Mouse (Mus musculus) T-helper 2 cell (primary cell): ENCODE measurements around the gene Gm20388.

Experiments
- in situ Hi-C: fragments of 300-600 bp; cut with MboI, MseI; formaldehyde crosslinking; loops from one replicate; pipeline ENCODE4 v1.15.1; 2025; ENCODE audit warnings: high pct_unique_total_duplicates

The Gm20388 gene

DNA sequence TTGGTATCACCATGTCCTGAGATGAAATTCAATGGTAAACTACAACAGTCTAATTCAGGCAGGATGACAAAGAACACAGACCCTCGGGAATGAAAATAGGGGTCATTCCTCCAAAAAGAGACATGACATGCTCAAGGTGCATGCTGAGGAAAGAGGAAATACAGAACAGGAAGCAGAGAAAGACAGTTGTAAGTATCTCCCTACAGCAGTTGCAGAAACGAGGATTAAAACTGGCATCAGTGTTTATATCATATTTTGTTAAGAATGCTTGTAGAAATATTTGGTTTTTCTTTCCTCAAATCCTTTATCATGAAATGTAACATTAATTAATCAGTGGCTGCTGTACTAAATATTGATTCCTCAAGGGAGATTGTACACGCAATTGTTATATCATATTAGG, 3056.0 kb downstream of the Gm20388 start:
- in situ Hi-C loops: no loop called here

DNA sequence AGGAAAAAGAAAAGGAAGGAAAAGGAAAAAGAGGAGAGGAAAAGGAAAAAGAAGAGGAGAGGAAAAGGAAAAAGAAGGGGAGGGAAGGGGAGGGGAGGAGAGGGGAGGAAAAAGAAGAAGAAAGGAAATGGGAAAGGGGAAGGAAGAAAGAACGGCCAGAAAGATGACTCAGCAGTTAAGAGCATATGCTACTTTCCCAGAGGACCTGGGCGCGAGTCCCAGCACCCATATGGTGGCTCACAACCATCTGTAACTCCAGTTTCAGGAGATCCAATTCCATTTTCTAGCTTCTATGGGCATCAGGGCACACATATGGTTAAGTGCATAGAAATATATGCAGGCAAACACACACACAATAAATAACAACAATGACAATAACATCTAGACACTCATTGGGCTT, 3057.5 kb downstream of the Gm20388 start:
- in situ Hi-C loops: no loop called here

DNA sequence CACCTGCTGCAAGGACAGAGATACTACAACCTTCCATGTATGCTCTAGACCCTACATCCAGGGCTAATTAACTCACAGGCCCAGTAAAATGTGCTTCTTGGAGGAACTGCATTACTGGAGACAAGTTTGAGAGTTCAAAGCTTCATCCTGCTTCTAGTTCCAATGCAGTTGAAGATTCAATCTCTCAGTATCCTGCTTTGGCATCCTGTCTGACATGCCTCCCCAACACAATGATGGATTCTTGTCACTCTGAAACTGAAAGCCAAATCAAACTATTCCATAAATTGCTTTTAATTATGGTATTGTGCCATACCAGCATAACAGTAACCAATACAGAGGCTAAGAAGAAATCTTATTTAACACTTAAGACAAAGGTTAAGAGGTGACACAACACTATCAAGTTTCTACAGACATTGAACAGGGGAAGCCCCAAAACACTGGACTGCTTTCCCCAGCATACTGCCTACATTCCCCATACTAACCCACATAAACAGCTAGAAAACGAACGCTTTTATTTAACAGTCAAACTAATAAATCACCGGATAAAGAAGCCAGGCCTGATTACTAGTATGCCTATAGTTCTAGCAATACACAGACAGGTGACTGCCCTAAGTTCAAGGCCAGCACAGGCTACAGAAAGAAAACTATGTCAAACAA, 3059.5 kb downstream of the Gm20388 start:
- in situ Hi-C loops: no loop called here

DNA sequence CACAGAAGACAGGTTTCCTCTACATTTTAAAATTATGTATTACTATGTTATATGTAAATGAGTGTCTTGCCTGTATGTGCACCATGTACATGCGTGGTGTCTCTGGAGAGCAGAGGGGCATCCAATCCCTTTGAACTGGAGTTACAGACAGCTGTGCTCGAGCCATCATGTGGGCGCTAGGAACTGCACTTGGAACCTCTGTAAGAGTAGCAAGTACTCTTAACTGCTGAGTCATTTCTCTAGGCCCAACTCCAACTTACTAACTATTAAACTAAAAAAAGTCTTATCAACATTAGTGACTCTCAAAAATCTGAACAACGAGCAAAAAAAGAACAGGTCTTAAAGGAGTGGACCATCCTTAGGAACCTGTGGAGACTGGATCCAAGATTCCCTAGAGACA, 3065.4 kb downstream of the Gm20388 start:
- in situ Hi-C loops: no loop called here

DNA sequence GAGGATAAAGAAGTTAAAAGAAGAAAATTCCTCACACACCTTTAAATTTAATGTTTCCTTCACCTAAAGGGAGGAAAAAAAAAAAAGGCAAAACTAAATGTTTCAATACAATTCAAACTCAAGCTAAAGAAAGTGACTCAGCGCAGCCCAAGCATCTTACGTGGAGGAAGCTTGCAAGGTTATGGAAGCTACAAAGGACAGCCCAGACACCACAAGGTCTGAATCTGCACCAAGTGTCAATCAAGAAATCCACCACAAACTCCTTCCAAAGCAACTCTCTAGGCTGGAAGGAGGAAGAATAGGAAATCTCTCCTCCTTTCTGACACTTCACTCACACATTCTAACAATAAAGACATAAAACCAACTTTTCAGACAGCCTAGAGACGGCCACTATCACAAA, 3068.8 kb downstream of the Gm20388 start:
- in situ Hi-C loops: no loop called here

DNA sequence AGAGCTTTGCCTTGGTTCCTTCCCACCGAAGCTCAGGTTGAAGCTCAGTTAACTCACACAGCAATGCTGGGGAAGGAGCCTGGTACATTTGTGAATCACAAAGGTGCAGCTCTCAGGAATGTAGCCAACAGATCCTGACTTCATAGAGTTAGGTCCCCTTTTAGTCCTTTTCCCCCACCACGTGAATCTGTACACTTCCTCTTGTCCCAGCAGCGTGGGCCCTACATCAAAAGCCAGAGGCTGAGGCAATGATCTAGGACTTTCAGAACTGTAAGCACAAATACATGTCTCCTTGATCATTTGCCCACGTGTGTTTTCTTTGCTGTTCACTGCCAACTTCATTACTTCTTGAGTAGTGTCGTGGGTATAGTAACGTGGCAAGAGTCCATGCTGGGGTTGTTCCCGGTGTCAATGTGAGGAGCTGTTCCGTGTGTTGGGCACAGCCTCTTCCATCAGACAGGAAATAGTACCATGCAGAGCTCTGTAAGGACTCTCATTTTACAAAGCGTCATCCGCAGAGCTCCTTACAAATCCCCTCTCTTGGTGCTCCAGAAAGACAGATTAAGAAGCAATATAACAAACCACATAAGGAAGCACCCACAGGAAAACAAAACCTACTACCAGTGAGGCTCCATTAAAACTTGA, 3069.3 kb downstream of the Gm20388 start:
- in situ Hi-C loops: no loop called here

DNA sequence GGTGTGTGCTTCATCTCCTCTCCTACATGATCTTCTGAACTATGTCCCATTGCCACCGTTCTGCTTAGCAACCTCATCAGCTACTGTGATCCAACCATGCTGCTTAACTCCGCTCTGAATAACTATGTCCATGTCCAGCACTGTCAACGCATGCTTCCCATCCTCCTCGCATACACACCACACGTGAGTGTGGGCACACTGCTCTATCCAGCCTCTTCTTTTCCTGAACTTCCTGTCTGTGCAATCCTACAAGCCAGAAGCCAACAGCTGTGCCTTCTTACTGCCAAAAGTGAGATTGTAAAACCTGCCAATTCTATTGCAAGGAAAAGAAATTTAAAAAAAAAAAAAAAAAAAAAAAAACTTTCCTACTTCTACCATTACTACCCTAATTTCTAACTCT, 3071.0 kb downstream of the Gm20388 start:
- in situ Hi-C loops: no loop called here

DNA sequence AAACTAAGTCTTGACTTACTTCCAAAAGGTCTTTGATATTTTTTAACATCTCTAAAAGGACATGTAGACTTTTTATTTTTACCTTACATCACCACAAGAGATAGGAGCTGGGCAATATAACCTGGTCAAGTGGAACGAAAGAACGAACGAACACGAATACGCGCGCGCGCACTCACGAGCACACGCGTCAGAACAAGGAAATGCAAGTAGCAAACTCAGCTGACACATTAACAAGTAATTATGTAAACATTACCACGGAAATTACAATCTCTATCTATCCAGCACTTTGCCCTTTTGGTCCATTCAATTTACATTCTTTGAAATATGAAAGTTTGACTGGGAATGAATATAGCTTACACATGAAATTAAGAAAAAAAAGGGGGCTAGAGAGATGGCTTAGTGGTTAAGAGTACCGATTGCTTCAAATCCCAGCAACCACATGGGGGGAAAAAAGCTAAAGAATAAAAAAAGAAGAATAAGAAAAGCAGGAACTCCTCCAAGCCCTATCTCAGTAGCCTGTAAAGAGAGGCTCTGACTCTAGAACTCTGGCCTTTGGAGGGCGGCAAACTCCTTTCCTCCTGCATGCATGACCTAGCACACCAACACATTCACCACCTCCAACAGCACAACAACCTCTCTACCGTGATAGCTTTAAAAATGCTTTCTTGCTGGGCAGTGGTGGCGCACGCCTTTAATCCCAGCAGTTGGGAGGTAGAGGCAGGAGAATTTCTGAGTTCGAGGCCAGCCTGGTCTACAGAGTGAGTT, 3072.7 kb downstream of the Gm20388 start:
- in situ Hi-C loops: no loop called here

DNA sequence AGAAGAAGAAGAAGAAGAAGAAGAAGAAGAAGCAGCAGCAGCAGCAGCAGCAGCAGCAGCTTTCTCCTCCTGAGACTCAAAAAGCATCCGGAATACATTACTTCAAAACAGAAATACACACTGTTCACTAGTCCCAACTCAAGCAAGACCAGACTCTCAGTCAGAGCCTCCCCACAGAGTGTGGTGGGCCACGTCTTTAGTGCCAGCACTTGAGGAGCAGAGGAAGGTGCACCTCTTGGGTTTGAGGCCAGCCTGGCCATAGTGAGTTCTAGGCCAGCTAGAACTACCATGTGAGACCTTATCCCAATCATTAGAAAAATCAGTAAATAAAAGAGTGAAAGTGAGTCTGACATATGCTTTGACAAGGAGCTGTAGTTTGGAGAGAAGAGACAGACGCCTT, 3073.5 kb downstream of the Gm20388 start:
- in situ Hi-C loops: no loop called here

DNA sequence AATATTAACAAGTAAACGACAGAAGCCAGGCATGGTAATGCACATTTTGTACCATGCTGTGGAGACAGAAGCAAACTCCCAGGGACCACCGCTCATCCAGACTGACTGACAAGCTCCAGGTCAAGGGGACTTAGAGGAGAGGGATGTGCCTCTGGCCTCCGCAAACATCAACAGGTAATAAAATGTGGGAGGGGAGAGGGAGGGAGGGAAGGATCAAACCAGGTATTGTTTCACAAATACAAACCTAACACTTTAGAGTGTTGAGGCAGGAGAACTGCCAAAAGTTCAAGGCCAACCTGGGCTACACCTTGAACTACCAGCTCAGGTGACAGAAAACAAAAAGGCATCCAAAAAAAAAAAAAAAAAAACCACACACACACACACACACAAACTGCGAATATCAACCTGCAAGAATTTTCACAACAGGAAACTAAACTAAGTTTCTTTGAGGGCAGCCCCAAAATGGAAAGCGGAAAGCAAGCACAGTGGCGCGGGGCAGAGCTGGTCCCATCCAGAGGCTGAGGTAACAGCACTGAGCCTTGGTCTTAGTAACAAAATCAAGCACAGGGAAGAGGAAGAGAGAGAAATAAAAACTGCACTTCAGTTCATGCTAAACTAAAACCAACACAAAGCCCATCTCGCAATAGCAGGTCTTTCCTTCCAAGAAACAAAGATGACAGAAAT, 3076.0 kb downstream of the Gm20388 start:
- in situ Hi-C loops: no loop called here

DNA sequence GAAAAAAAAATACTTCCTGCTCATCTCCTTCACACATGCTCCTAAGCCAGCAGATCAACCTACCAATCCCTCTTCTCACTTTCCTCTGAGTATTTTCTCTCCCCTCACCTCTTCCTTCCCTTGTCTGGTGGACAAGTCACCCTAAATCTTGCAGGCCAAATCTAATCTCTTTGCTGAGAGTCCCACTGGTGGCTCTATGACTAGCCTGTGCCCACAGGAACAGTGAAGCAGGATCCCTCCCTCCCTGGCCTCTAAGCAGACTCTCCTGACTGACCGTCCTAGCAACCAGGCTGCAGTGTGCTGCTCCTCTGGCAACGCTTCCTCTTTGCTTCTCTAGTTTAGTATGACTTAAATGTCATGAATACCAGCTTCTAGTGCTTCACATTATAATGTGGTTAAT, 3076.6 kb downstream of the Gm20388 start:
- in situ Hi-C loops: no loop called here

DNA sequence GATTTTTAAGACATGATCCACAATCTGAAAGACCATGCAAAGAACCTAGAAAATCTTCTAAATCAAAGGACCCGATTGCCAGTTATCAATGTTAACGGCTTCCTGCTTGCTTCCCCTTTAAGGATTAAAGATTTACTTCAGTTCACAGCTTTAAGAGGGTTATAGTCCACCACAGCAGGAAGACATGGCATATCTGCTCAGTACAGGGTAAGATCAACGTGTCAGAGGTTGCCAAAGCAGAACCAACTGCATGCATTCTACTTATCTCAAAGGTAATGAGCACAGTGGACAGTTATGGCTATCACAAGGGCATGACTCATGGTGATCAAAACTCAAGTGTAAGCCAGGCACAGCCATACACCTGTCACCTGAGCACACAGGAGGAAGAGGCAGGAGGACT, 3078.3 kb downstream of the Gm20388 start:
- in situ Hi-C loops: no loop called here

DNA sequence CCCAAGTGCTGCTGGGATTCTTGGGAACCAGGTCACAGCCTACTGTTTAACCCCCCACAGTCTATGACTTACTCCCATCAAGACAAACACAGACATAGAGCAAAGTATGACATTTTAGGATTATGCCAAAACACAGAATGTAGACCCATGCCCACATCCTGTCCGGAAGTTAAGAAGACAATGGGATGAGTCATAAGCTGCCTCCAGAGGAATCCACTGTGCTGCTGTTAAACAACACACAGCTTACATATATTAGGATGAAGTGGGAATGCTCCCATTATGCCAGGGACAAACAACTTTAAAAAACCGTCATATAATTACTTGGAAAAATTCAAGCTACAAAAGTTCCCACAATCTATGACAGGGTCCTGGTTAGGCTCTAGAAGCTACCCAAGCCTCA, 3079.3 kb downstream of the Gm20388 start:
- in situ Hi-C loops: no loop called here

DNA sequence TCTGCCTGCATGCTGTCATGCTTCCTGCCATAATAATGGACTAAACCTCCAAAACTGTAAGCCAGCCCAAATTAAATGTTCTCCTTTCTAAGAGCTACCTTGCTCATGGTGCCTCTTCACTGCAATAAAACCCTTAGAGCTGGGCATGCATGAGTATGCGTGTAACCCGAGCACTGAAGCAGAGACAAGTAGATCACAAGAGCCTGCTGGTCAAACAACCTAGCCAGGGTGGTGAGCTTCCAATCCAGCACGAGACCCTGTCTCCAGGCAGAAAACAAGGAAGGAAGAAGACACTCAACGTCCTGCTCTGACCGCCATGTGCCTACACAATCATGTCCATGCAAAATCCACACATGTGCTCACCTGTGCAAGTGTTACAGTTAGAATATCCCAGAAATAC, 3080.7 kb downstream of the Gm20388 start:
- in situ Hi-C loops: no loop called here

DNA sequence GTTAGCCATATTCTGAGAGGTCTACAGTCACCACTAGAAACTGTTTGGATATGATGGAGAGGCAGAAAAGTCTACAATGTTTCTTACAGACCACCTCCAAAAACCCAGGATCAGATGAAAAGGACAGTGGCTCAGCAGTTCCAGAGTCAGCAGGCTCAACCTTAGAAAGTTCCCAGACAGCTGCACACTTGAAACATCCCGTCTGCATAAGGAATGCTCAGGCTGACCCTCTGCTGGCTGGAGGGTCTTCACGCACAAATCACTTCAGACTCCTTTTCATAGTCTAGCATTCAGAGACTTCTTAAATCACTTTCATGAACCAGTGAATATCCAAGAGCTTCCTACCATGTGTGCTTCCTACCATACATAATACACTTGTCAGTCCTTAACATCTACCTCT, 3081.7 kb downstream of the Gm20388 start:
- in situ Hi-C loops: no loop called here

DNA sequence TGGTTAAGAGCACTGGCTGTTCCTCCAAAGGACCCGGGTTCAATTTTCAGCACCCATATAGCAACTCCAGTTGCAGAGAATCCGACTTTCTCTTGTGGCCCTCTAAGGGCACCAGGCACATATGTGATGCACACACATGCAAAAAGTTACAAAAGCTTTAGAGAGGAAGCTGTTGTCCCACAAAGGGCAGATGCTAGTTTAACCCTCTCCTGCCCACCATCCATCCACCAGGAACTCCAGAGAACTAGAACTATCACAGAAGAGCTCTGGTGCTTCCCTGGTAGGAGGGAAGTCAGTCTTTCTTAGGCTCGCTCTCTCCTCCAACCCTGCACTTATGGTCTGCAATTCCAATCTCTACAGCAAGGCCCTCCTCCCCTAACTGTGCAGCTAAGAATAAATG, 3082.4 kb downstream of the Gm20388 start:
- in situ Hi-C loops: no loop called here

DNA sequence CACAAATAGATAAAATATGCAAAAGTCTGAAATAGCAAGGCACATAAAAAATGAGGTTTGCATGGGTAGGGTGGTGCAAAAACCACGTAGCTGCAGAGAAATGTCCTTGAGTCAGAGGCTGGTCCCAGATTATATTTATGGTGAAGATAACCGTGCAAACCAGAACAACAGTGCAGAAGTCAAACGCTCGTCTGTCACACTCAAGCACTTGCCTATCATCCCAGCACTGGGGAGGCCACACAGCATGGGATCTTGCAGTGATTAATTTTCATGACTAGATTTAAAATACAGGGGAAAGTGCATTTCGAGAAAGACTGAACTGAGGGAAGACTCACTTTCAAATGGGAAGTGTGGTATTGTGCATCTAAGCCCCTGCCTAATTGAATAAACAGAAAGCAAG, 3083.1 kb downstream of the Gm20388 start:
- in situ Hi-C loops: no loop called here

DNA sequence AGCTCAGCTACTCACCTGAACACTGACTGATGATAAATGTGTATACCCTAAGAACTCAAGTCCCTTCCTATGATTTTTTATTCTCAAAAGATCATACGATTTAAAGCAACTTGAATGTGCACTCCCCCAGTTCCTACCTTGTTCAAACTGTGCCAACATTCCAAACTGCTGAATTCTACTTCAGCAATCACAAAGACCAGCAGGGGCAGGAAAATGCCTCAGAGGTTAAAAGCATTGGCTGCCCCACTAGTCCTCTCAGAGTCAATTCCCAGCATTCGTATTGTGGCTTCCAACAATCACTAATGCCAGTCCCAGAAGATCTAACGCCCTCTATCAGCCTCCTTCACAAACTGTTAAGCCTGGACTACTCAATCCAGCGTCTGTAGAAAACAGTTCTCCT, 3087.3 kb downstream of the Gm20388 start:
- in situ Hi-C loops: no loop called here

DNA sequence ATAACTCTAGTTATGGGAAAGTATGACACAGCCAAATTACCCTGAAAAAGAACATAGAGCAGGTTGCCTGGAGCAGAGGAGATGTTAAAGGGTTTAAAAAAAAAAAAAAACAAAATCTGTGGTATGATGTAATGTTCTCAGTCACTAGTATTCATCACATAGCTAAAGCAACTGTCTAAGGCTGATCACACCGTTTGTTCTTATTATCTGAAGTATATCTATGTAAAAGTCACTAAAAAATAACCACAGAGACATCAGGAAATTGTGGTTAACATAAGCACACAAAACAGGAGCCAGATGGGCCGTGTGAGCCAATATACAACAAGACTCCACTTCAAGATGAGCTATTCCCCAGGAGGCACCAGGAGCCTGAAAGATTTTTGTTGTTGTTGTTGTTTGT, 3089.7 kb downstream of the Gm20388 start:
- in situ Hi-C loops: loop anchor here (25.0 kb wide), 1 partner anchor 1262 kb away; no protein-coding TSS in a partner anchor

DNA sequence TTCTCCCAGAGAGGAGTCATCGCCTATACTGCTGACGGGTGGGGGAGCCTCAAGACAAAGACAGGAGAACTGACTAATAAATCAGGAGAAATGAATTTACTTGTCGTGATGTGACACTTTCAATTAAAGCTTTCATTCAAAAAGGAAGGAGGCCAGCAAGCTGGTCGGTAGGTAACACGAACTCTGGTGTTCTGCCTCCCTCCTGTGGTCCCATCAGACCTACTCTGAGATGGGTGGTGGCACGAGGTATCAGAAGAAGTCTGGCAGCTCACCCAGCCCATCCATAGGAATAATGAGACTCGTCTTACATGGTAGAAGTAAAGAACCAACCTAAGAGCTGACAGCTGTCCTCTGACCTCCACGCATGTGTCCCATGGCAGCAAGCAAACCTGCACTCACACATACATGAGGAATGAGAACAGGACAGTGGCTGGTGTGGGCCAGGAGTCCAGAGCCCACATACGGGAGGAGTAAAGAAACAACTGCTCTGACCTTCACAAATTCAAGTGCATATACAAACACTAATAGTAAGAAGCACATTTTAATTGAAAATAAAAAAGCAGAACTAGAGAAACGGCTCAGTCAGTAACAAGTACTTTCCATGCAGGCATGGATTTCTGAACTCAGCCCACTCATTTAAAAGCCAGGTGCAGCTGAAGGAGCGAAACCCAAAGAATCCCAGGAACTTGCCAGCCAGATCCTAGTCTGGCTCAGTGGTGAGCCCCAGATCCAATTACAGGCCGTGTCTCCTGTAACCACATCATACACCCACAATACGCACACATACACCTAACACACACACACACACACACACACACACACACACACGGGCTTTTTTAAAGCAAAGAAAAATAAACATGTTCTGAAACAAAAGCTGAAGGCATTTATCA, 3093.6 kb downstream of the Gm20388 start:
- in situ Hi-C loops: loop anchor here (25.0 kb wide), 1 partner anchor 1258 kb away; no protein-coding TSS in a partner anchor

DNA sequence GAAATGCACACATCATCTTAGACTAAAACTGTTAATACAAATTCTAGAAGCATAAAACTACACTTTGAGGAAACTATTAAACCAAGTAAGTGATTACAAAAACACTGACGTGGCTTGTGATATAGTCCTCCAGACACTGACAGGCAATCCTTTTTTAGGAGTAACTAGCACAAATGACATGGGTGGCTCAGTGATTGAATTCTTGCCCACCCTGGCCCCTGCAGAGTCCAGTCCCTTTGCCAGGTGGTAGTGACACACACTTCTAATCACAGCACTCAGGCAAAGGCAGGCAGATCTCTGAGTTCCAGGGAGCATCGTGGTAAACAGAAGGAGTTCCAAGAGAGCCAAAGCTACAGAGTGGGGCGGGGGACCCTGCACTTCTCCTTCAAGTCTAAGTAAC, 3094.7 kb downstream of the Gm20388 start:
- in situ Hi-C loops: loop anchor here (25.0 kb wide), 1 partner anchor 1257 kb away; no protein-coding TSS in a partner anchor
